Mouse (Mus musculus): ENCODE results near the gene Nme7.

Nme7 gene

DNA sequence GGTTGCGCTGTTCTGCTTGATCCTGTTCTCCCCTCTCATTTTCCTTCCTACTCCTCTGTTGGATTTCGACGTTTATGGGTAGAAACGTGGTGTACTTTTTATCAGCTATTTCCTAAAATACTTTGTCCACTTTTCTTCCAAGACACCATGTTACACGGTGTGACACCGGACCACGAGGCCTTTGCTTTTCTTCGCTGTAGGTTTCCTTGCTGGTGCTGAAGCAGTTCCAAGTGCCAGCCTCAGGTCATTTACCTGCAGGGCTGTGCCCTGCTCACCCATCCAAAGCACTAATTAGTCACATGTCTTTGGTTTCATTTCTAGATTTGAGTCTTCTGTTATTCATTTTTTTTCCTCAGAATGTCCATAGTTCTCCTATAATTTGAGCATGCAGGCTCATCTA, 79.7 kb downstream of the Nme7 start:
- in situ Hi-C loops (cut with MboI), result no loop called here

DNA sequence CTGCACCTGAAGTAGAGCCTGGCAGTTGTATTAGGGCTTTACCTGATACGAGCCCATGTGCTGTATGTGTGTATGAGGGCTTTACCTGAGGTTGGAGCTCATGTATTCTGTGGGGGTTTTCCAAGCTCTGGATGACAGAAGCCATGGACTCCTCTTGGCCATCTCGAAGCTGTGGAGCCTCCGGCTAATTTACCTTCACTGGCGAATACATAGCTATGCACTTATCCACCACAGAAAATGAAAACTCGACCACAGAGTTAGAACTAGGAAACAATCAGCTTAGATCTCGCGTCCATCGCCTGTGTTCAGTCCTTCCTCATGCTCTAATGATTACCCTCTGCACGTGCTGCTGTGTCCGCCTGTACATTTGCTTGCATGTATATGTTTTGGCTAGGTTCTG, 80.4 kb downstream of the Nme7 start:
- in situ Hi-C loops (cut with MboI), result no loop called here

DNA sequence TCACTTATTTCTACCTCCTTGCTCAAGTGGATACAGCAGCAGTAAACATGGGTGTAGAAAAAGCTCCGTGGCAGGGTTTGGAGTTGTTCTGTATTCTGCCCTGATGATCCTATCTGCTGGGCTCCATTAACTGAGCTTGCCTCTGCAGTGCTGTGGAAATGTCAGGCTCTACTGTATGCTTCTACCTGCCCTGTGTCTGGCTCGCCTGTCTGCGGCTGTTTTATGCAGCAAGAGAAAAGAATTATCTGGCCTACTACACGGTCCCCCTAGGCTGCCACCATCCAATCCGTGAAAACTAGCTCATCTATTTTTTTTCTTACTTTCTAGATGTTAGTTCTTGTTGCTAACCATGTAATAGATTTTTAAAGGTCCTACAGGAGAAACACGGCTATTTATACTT, 81.1 kb downstream of the Nme7 start:
- in situ Hi-C loops (cut with MboI), result no loop called here

DNA sequence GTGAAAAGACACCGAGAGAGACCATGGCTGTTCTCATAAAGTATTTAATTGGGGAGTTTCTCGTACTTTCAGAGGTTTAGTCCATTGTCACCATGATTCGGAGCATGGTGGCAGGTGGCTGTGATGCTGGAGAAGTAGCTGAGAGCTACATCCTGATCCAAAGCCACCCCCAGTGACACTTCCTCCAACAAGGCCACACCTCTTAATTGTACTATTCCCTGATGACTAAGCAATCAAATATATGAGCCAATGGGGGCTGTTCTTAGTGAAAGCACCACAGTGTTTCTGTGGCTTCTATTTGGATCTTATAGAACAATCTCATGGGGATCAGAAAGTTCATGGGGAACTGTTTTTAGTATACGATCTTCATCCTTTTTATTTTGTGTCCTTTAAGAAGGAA, 85.8 kb downstream of the Nme7 start:
- in situ Hi-C loops (cut with MboI), result no loop called here

DNA sequence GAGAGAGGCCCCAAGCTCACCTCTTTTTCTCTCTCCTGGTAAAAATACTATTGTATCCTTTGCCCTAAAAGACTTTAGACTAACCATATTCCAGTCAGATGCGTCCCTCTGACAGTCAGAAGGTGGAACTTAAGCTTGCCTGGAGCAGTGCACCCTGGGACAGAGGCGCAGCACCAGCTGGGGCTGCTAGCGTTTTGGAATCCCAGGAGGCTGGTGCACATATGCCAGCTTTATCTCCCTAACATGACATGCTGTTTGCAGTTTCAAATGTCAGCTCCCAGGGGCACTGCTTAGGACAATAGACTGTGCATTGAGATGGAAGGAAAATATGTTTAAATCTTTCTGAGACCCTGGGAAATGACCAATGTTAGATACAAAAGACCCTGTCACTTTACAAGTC, 88.3 kb downstream of the Nme7 start:
- in situ Hi-C loops (cut with MboI), result no loop called here

DNA sequence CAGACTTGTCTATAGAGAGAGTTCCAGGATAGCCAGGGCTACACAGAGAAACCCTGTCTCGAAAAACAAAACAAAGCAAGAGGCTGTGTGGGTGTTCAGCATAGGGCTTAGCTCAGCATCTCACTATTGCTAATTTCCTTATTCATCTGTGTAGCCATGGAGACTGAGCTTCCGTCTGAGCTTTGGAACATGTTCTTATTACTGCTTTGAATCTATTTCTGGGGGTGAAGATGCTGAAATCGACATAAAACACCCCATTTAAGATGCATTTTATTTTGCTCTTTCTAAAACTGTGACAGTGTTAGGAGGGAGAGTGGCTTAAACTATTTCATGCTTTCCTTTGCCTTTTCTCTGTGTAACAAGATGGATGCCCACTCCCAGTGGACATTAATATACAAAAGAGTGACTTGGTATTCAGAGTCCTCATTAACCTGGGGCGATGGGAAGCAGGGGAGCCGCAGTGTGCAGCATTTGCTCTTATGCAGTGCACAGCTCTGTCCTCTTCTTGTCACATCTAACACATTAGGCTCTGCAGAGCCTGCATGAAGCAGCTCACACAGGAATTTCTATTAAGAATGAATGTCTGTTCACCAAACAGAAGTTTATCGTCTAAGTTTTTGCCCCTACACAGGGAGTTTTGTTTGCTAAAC, 91.3 kb downstream of the Nme7 start:
- in situ Hi-C loops (cut with MboI), result no loop called here

DNA sequence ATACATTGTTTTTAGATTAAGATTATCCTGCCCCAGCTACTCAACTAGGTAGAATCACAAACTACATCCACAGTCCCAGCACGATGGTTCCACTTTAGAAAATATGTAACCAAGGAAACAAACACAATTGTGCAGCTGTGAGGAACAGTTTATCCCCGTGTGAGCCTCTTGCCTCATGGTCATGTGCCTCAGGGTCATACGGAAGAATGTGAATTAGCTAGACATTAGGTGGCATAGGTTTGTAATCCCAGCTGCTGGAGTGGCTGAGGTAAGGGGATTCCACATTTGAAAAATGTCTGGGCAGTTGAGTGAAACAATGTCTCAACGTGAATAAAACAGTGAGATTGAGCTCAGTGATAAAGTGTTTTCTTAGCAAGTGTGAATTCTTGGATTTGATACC, 93.8 kb downstream of the Nme7 start:
- in situ Hi-C loops (cut with MboI), result no loop called here

DNA sequence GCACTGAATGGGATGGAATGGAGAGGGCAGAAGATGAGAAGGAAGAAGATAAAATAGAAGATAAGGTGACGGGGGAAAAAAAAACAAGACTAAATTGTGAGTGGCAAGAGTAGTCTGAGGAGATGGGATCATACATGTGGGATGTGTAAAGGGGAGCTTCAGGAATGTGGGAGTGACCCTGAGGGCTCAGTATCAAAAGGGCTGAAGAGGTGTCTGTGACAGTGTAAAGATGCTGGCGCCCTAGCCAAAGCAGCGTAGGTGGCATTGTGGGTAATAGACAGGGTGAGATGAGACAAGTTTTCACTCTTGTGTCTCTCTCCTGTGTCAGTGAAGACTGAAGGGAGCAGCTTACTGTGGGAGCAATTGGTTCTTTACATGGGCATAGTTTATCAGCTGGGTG, 95.7 kb downstream of the Nme7 start:
- in situ Hi-C loops (cut with MboI), result no loop called here

DNA sequence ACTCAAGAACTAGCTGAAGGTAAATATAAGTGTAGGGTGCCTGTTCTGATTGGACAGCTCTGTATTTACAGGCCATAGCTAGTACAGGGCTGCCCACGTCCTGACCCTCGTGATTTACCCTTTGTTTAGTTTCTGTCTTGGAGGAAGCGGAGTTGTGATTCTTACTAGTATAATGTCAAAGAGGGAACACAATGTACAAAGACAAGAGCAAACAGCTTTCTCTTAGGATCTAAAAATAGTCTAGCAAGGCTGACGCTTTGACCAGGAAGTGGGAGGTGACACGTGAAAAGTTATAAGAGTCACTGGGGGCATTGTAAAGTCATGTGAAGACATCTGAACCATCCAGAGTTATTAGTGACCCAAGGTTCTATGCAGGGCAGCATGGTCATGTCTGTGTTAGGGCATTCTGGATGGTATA, 101.5 kb downstream of the Nme7 start:
- in situ Hi-C loops (cut with MboI), result no loop called here

DNA sequence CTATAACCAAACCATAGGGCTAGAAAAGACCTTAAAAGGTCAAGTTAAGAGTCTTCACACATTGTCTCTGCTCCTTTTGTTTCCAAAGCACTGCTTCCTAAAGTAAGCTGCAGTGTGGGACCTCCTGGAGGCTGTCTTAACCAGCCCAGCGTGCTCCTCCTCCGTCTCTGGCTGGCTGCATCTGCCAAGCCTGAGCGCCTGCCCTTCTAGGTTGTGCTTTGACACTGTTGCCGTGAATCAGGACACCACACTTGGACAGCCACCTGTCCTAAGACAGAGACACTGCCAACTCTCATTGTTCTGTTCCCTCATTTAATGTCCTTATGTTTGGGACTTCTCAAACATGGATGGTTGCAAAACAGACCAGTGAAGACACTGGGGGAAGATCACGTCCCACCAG, 102.6 kb downstream of the Nme7 start:
- in situ Hi-C loops (cut with MboI), result no loop called here

DNA sequence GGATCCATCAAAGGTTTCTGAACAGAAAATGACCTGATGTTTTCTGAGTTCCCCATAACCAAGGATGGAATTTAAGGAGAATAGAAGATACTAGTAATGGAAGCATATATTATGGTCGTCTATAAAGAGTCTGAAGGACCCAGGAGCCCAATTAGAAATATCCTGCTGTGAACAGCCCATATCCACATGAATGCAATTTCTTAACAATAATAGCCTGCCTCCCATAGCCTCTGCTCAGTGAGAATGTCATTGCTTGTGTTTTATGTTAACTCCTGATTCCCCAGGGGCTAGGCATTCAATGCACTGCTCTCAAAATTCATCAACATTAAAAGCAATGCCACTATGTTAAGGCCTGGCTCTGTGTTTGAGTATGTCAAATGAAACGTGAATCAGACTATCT, 104.7 kb downstream of the Nme7 start:
- in situ Hi-C loops (cut with MboI), result no loop called here

DNA sequence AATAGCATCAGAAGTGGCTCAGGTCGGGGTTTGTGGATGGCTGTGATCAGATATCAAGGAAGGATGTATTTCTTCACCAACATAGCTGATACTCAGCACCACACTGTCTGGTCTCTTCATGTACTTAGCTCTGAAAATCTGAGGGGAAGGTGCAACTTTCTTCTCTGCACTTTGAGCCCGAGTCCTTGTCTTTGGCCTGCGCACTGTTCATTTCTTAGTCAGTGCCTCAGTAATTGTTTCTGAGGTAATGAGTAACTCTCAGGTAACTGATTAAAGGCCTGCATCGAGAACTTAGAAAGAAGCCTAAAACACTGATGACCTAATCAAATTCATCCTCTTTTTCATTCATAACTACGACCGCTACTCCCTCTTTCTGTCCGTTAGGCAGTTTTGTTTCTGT, 107.4 kb downstream of the Nme7 start:
- in situ Hi-C loops (cut with MboI), result no loop called here

DNA sequence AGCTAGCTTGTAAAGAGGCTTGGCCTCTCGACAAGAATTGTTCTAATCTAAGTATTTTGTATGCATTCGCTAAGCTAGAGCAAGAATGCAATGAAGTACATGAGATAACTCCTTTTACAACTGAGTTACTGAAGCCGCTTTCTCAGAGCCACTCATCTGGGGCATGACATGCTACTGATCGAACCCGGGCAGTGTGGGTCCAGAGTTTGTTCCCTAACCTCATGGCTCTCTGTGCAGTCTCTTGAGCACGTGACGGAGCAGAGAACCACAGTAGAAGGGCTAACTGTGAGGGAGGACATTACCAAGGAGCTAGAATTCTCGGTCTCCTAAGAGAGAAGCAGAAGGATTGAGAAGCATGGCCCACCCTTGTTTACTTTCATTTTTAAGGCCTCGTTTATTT, 109.0 kb downstream of the Nme7 start:
- in situ Hi-C loops (cut with MboI), result no loop called here

DNA sequence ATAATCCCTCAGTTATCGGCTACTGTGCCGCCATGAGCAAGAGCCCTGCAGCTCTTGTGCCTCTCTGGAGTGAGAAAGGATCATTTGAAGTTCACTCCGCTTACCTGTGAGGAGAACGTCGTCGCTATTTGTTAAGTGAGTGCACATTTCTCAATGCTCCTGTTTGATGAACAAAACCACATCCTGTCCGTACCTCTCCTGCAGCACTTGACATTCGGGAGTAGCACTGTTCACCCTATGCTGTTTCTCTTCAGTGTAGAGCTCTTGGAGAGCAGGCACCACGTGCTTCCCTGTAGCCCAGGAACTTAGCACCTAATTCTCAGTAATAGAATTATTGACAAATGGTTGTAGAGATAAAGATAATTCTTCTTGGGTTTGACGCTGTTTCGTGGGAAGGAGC, 109.7 kb downstream of the Nme7 start:
- in situ Hi-C loops (cut with MboI), result no loop called here

DNA sequence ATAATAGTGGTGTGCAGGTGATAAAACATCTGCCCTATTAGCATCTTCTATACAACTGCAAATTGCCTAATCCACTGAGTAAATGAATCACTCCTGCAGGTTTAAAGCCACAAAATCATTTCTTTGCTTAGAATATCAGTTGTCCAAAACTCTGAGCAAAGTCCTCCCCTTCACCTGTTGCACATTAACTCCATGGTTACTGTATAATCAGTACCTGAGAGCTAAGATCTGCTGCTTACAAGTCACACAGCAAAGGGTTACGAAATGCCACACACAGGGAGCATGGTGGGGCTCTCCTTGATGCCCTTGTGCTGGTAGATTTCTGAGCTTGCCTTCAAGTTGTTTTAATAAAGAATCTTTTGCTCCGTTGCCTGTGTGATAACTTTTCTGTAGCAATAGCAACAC, 111.4 kb downstream of the Nme7 start:
- in situ Hi-C loops (cut with MboI), result no loop called here

DNA sequence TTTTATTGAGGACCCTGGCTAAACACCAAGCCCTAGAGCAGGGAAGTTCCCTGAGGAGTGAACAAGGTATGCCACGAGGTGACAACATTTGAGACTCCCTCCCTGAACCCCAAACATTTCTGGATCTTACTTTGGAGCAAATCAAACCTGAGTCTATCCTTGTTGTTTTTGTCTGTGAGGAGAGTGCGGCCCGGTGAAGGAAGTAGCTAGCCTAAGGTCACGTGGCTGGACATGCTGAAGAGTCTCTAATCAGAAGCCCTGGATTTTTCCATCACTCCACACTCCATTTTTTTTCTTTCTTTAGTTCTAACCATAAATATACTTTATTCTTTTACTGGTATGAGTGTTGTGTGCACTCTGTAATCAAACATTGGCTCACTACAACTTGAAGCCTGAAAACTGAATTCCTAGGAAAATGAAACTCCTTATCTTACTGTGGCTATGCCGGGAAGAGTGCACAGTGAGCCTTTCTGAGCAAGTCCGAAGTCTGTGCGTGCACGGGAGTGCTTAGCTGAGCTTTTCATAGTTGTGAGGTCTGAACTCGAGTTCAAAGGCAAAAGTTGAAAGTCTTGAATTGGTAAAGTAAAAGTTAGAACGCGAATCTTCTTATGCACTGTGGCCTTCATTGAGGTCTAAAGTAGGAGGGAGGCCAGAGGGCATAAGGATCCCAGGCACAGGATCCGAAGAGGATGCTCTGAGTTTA, 112.9 kb downstream of the Nme7 start:
- in situ Hi-C loops (cut with MboI), result no loop called here

DNA sequence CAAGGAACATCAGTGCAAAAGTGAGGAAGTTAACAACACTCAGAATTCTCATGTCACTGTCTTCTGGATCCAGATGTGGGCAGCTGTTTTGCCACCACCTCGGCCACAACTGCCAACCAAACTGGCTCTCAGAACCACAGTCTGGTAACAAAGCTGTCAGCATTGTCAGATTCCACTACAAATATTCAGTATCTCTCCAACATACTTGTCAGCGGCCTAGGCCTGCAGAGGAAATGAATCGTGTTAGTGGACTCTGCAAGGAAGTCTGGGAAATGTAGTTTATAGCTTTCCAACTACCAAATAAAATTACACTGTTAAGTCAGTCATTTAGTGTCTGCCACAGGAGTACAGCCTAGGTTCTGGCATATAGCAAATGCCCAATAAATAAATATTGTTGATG, 113.7 kb downstream of the Nme7 start:
- in situ Hi-C loops (cut with MboI), result no loop called here

DNA sequence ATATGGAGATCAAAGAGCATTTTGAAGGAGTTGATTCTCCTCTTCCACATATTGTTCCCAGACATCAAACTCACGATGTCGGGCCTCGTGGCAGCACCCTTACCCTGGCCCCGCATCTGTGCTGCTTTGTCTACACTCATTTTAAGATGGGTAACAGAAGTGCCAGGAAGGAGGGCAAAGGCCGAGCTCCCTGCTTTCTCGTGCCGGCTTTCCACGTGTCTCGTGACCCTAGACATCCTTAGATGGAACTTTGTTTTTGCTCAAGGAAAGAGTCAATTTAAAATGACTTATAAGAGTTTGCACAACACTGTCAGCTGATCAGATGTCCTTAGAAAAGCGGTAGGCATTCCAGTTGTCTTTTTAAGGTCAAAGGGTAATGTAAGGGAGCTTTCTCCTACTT, 114.4 kb downstream of the Nme7 start:
- in situ Hi-C loops (cut with MboI), result no loop called here

DNA sequence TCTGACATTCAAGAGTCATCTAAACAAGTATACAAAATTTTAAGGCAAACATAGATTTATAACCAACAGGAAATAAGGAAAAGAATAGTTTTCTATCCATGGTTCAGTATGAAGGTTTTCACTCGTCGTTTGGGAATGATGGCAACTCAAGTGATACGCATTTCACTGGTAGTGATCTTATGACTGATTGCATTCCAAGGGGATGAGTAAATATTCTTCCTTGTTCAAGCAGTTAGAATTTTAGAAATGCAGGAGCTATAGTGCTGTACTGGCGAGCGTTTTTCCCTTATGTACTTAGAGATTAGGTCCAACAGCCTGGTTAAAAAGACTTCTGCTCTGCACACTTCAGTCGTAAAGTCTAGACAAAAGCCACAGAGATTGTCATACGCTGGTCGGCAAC, 115.5 kb downstream of the Nme7 start:
- in situ Hi-C loops (cut with MboI), result no loop called here

DNA sequence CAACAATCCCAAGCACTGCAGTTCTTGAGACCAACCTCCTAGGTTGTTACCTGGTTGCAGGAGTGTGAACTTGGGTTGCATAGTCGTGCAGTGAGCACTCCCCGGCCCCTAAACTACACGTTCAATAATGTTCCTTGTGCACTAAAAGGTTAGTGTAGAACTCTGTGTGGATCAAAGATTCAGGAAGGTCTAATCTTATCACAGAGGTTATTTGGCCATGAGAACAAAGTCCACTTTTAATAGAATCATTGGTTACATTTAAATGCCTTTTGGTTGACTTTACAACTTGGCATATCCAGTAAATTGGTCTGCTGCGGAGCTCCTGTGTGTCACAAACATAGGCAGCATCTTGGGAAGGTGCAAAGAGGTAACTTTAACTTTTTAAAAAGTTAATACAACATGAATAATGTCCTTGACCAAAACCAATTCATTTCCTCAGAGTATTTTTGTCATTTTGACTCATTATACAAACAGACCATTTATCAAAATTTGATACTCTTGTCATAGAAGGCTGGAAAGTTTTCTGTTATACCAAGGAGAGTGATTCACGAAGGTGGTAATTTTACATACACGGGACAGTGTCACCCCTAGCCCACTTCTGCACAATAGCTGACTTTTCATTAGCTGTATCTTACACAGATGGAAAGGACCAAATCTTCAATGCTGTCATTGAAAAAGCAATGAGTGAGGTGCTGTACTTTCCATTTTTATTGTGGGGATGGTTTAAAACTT, 116.9 kb downstream of the Nme7 start:
- in situ Hi-C loops (cut with MboI), result no loop called here

DNA sequence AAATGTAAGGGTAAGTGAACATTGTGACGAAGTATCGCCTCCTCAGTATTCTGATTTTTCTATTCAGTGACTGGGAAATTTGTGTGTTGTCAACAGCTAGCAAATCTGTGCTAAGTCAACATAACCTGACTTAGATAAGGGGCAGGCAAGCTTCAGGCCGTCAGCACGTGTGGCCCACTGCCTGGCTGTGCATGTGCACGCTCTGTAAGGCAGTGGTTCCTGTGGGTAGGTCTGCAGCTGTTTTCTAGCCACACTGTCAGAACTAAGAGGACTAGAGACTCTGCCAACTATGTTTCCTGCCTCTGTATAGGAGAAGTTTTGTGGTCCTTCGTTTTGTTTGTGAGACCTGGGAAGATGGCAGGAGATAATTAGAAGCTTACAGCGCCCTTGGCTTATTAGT, 122.3 kb downstream of the Nme7 start:
- in situ Hi-C loops (cut with MboI), result no loop called here

DNA sequence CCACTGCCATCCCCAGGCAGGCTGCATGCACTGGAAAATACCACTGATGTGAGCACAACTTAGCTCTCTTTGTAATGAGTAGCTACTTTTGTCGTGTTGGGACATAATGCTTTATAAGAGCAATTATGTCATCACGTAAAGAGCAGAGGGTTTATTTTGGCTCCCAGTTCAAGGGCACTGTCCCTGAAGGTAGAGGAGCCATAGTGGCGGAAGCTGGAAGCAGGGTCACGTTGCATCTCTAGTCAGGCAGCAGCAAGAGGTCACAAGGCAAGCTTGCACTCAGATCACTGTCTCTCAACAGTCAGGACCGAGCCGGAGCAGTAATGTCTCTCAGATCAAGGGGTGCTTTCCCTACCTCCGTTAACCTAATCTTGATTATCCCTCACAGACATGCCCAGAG, 123.9 kb downstream of the Nme7 start:
- in situ Hi-C loops (cut with MboI), result no loop called here

DNA sequence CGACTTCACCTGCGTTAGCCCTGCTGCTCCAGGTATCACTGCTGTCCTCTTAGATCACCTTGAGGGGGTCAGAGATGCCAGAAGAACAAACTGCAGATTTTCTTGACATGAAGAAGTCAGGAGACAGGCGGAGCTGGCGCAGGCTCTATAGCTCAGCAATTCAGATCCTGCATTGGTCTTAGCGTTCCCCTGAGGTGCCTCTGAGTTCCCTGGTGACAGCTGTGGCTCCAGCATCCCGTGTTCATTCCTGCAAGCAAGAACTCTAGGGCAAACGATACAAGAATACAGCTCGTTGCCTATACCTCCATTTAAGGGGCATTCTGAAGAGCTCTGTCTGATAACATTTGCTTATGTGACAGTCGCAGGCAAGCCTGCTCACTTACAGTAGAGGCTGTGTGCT, 124.7 kb downstream of the Nme7 start:
- in situ Hi-C loops (cut with MboI), result no loop called here
